Mouse (Mus musculus) C2C12 (cell line): ENCODE measurements around the gene Myl4.

Experiments used
- CEBPB ChIP-seq: IDR thresholded peaks from one replicate; pipeline ENCODE4 v1.6.1; 2011; ENCODE audit warnings: low read depth, mild to moderate bottlenecking, control low read depth, moderate library complexity
- CTCF ChIP-seq: IDR thresholded peaks from one replicate; pipeline ENCODE4 v1.5.1; 2011; ENCODE audit not compliant: control insufficient read depth, insufficient read depth, insufficient read length
- FOSL1 ChIP-seq: IDR thresholded peaks from one replicate; pipeline ENCODE4 v1.8.0; 2011; ENCODE audit warnings: mild to moderate bottlenecking, low read length; ENCODE audit not compliant: poor library complexity, insufficient read depth, severe bottlenecking
- MAX ChIP-seq: IDR thresholded peaks from one replicate; pipeline ENCODE4 v1.6.1; 2011; ENCODE audit warnings: mild to moderate bottlenecking, control low read depth
- MYOD1 ChIP-seq: IDR thresholded peaks from one replicate; pipeline ENCODE4 v1.6.1; 2011; ENCODE audit warnings: low read depth; ENCODE audit not compliant: control insufficient read depth, insufficient read length
- MYOG ChIP-seq: IDR thresholded peaks from one replicate; pipeline ENCODE4 v1.6.1; 2011; ENCODE audit not compliant: control insufficient read depth, insufficient read length; ENCODE audit errors: extremely low read depth
- USF1 ChIP-seq: IDR thresholded peaks from one replicate; pipeline ENCODE4 v1.6.1; 2011; ENCODE audit warnings: low read depth, mild to moderate bottlenecking, control low read depth, moderate library complexity

- TF ChIP-seq CTCF (no peak), USF1 (no peak), FOSL1 (no peak), MAX (no peak), MYOG (no peak), MYOD1 (no peak), CEBPB (no peak)
Observed at GRCm38 (mm10) chr11:104581446-104582307, 31.2 kb downstream of the Myl4 start.
